Comparison of ENCODE assay signal across 8 mouse cellular contexts in genomic region chr4:131860492-131861340, GRCm38 (mm10). TPM values are rescaled to one million over a fixed set of nuclear protein-coding genes. Genes with fewer than 3 reads are reported as not detected.
DNase-seq lines count a peak whose midpoint lies in the region; ATAC-seq and TF ChIP-seq lines count a peak whose summit lies in the region.

No protein-coding gene starts in this region.

- peak; percentile 73; the same call in 1 of the 2 replicates for ATAC-seq in heart, postnatal 0 days (ENCODE audit: insufficient read depth, low read depth)
- ATAC-seq in liver, embryonic 16.5 days (ENCODE audit: low read depth): 0 out of 2 replicates have a peak, but pooled peaks have one; percentile 19

- H3K9ac ChIP-seq in heart, postnatal 0 days (replicated peaks; ENCODE audit: low read depth, low read length): no peak overlapping the region
- no peak overlapping the region for H3K9ac ChIP-seq in liver, embryonic 16.5 days (ENCODE audit: low read depth, low read length)

- no peaks in the 10 kb centered on the region for H3K9me3 ChIP-seq in heart, postnatal 0 days (replicated peaks; ENCODE audit: control insufficient read depth, low read length)
- H3K9me3 ChIP-seq in liver, embryonic 16.5 days (replicated peaks; ENCODE audit: control insufficient read depth, low read length): no peaks in the 10 kb centered on the region

- peak; percentile 80 for DNase-seq in ES-CJ7 (ENCODE audit: low read depth, low spot score)
- DNase-seq in brain, adult 2 months (ENCODE audit: low read depth, low spot score): peak; percentile 88
- peak; percentile 78 for DNase-seq in heart, postnatal 0 days (ENCODE audit: low spot score)
- peak; percentile 89 to 91 for DNase-seq in kidney, postnatal 4 days
- DNase-seq in thymus, adult 2 months: peak; percentile 83

- H3K27ac ChIP-seq in embryonic fibroblast, embryonic 13.5 days (ENCODE audit: insufficient read depth, low read length): no peak overlapping the region
- no peak overlapping the region for H3K27ac ChIP-seq in heart, postnatal 0 days (ENCODE audit: low read depth)
- H3K27ac ChIP-seq in liver, embryonic 16.5 days (ENCODE audit: low read length): peak overlapping the region; percentile 58
- no peak overlapping the region for H3K27ac ChIP-seq in olfactory bulb, adult 2 months (ENCODE audit: insufficient read depth, low read depth, low read length)
- H3K27ac ChIP-seq in thymus, adult 2 months (ENCODE audit: control insufficient read depth, insufficient read depth, low read length): peak overlapping the region; percentile 82

- no peak for TF ChIP-seq EP300 in heart, postnatal 0 days (IDR thresholded peaks at IDR 0.05; ENCODE audit: low read depth)

- H3K4me2 ChIP-seq in heart, postnatal 0 days (ENCODE audit: low read depth, low read length): no peak overlapping the region
- no peak overlapping the region for H3K4me2 ChIP-seq in liver, embryonic 16.5 days (ENCODE audit: low read depth, low read length)

- 41% methylated on average over 15 of the region's 15 CpGs for WGBS in heart, postnatal 0 days
- 33% methylated on average over 15 of the region's 15 CpGs for WGBS in liver, embryonic 16.5 days (ENCODE audit: insufficient replicate concordance)
- WGBS in olfactory bulb, adult 2 months: 47% methylated on average over 15 of the region's 15 CpGs
- WGBS in thymus, adult 2 months: 34% methylated on average over 15 of the region's 15 CpGs

- H3K4me3 ChIP-seq in embryonic fibroblast, embryonic 13.5 days (ENCODE audit: insufficient read depth, low read length): no peak overlapping the region
- H3K4me3 ChIP-seq in heart, postnatal 0 days (ENCODE audit: low read depth, low read length): no peak overlapping the region
- no peak overlapping the region for H3K4me3 ChIP-seq in liver, embryonic 16.5 days (ENCODE audit: low read depth, low read length)
- H3K4me3 ChIP-seq in olfactory bulb, adult 2 months (ENCODE audit: insufficient read depth, low read depth, low read length): no peak overlapping the region
- peak overlapping the region; percentile 10 for H3K4me3 ChIP-seq in thymus, adult 2 months (ENCODE audit: control insufficient read depth, insufficient read depth, low read length)

- peak; percentile 99 for TF ChIP-seq CTCF in embryonic fibroblast, embryonic 13.5 days (IDR thresholded peaks at IDR 0.05; ENCODE audit: borderline replicate concordance, insufficient read depth, low read length)
- TF ChIP-seq CTCF in heart, postnatal 0 days (IDR thresholded peaks at IDR 0.05; ENCODE audit: low read depth): peak; percentile 99
- TF ChIP-seq CTCF in olfactory bulb, adult 2 months (IDR thresholded peaks at IDR 0.05; ENCODE audit: insufficient read depth, low read depth, low read length): peak; percentile 83
- TF ChIP-seq CTCF in thymus, adult 2 months (IDR thresholded peaks at IDR 0.05; ENCODE audit: borderline replicate concordance, control insufficient read depth, extremely low read depth, insufficient read depth, low read length, poor library complexity): peak; percentile 94

- no peaks in the 10 kb centered on the region for H3K4me1 ChIP-seq in embryonic fibroblast, embryonic 13.5 days (ENCODE audit: control insufficient read depth, insufficient read depth, low read length)
- H3K4me1 ChIP-seq in heart, postnatal 0 days (ENCODE audit: control insufficient read depth, insufficient read depth): no peaks in the 10 kb centered on the region
- no peaks in the 10 kb centered on the region for H3K4me1 ChIP-seq in liver, embryonic 16.5 days (ENCODE audit: control insufficient read depth, low read depth, low read length)
- H3K4me1 ChIP-seq in olfactory bulb, adult 2 months (ENCODE audit: control insufficient read depth, insufficient read depth, low read length): no peaks in the 10 kb centered on the region
- H3K4me1 ChIP-seq in thymus, adult 2 months (replicated peaks; ENCODE audit: control insufficient read depth, insufficient read depth, low read length): peaks cover 9% of the 10 kb centered on the region

- peaks cover 29% of the 10 kb centered on the region; the same call in 1 of the 2 replicates for H3K36me3 ChIP-seq in heart, postnatal 0 days (replicated peaks; ENCODE audit: control insufficient read depth, insufficient read depth, low read length)
- H3K36me3 ChIP-seq in liver, embryonic 16.5 days (ENCODE audit: control insufficient read depth, insufficient read depth): peaks cover 6% of the 10 kb centered on the region
- H3K36me3 ChIP-seq in thymus, adult 2 months (ENCODE audit: control insufficient read depth, insufficient read depth, low read length): no peaks in the 10 kb centered on the region

- no peak for TF ChIP-seq POLR2A in embryonic fibroblast, embryonic 13.5 days (IDR thresholded peaks at IDR 0.05; ENCODE audit: low read depth, low read length)
- no peak for TF ChIP-seq POLR2A in olfactory bulb, adult 2 months (IDR thresholded peaks at IDR 0.05; ENCODE audit: insufficient read depth, low read depth, low read length)
- no peak for TF ChIP-seq POLR2A in thymus, adult 2 months (IDR thresholded peaks at IDR 0.05; ENCODE audit: control insufficient read depth, extremely low read depth, insufficient read depth, low read length, poor library complexity)

- no peaks in the 10 kb centered on the region for H3K27me3 ChIP-seq in heart, postnatal 0 days (ENCODE audit: control insufficient read depth, insufficient read depth, low read length)
- H3K27me3 ChIP-seq in liver, embryonic 16.5 days (ENCODE audit: control insufficient read depth, insufficient read depth, low read depth, low read length): no peaks in the 10 kb centered on the region
- H3K27me3 ChIP-seq in thymus, adult 2 months (ENCODE audit: control insufficient read depth, insufficient read depth, low read length): no peaks in the 10 kb centered on the region

RNA-seq across cellular contexts. Expression of gene Srsf4, which starts 12.7 kb away (rescaled TPM):
- 35.0 and 40.6 TPM in 2 replicates for polyA plus RNA-seq in embryonic fibroblast, embryonic 13.5 days (2011; ENCODE audit: insufficient read length, low read depth, missing spikeins)
- total RNA-seq in heart, postnatal 0 days (2014; rRNA removed; ENCODE audit: low replicate concordance): 14.3 and 17.1 TPM in 2 replicates
- 40.7 and 42.0 TPM in 2 replicates for polyA plus RNA-seq in heart, postnatal 0 days (2015; fragmentation: Nextera tagmentation; extraction: Ambion mirVana)
- polyA plus RNA-seq in liver, embryonic 16.5 days (2015; fragmentation: Nextera tagmentation; extraction: Ambion mirVana): 51.2 and 51.9 TPM in 2 replicates
- not detected in 2 replicates for polyA plus RNA-seq in olfactory bulb, adult 2 months (2012; ENCODE audit: insufficient read depth, insufficient read length, low replicate concordance, missing spikeins)
- polyA plus RNA-seq in thymus, adult 2 months (2012; rRNA removed): 76.8 and 90.4 TPM in 2 replicates

RNA-seq across cellular contexts. Expression of gene Mecr, which starts 17.4 kb away (rescaled TPM):
- 16.7 and 20.8 TPM in 2 replicates for polyA plus RNA-seq in embryonic fibroblast, embryonic 13.5 days (2011; ENCODE audit: insufficient read length, low read depth, missing spikeins)
- 32.7 and 70.5 TPM in 2 replicates for total RNA-seq in heart, postnatal 0 days (2014; rRNA removed; ENCODE audit: low replicate concordance)
- polyA plus RNA-seq in heart, postnatal 0 days (2015; fragmentation: Nextera tagmentation; extraction: Ambion mirVana): 44.4 and 47.3 TPM in 2 replicates
- polyA plus RNA-seq in liver, embryonic 16.5 days (2015; fragmentation: Nextera tagmentation; extraction: Ambion mirVana): 32.8 and 33.0 TPM in 2 replicates
- not detected in 2 replicates for polyA plus RNA-seq in olfactory bulb, adult 2 months (2012; ENCODE audit: insufficient read depth, insufficient read length, low replicate concordance, missing spikeins)
- polyA plus RNA-seq in thymus, adult 2 months (2012; rRNA removed): 26.4 and 29.9 TPM in 2 replicates

RNA-seq across cellular contexts. Expression of gene Ptpru, which starts 22.6 kb away (rescaled TPM):
- polyA plus RNA-seq in embryonic fibroblast, embryonic 13.5 days (2011; ENCODE audit: insufficient read length, low read depth, missing spikeins): 2.0 and 2.8 TPM in 2 replicates
- 0.54 and 0.69 TPM in 2 replicates for total RNA-seq in heart, postnatal 0 days (2014; rRNA removed; ENCODE audit: low replicate concordance)
- 0.77 and 1.1 TPM in 2 replicates for polyA plus RNA-seq in heart, postnatal 0 days (2015; fragmentation: Nextera tagmentation; extraction: Ambion mirVana)
- 3.4 and 5.0 TPM in 2 replicates for polyA plus RNA-seq in liver, embryonic 16.5 days (2015; fragmentation: Nextera tagmentation; extraction: Ambion mirVana)
- not detected in 2 replicates for polyA plus RNA-seq in olfactory bulb, adult 2 months (2012; ENCODE audit: insufficient read depth, insufficient read length, low replicate concordance, missing spikeins)
- polyA plus RNA-seq in thymus, adult 2 months (2012; rRNA removed): 1.4 and 1.6 TPM in 2 replicates

Comparison
In these comparisons a context has a peak if more than half of its experiments do, and no peak if none do; other contexts are left out.
1. H3K27ac ChIP-seq: peak in liver, embryonic 16.5 days (single experiment) and thymus, adult 2 months (single experiment); none in embryonic fibroblast, embryonic 13.5 days (single experiment), heart, postnatal 0 days (single experiment) and olfactory bulb, adult 2 months (single experiment).
2. RNA of gene Mecr, which starts 17.4 kb away (polyA plus RNA-seq): 44.4 to 47.3 TPM in heart, postnatal 0 days, 32.8 to 33.0 TPM in liver, embryonic 16.5 days, 26.4 to 29.9 TPM in thymus, adult 2 months and 16.7 to 20.8 TPM in embryonic fibroblast, embryonic 13.5 days; not detected in olfactory bulb, adult 2 months; every median in the first group is over 10 times any median in the second.
3. Peak in every context shown above with its lines, with median percentiles within 50 percentile points of each other: DNase-seq and CTCF ChIP-seq.